Mouse (Mus musculus) testis, adult 2 months (tissue): ENCODE results near the gene BC025920. TPM values are rescaled to one million over a fixed set of nuclear protein-coding genes. Genes with fewer than 3 reads are reported as not detected.
"Not testable (repeated sequence)": the region's sequence is repeated elsewhere in the genome, so short reads cannot be mapped to it uniquely, and the experiment has no call there.

Experiments
- H3K27ac ChIP-seq: fragments of 200-500 bp; 2 replicates; pipeline ENCODE4 v1.5.1; 2012; ENCODE audit warnings: low read depth, low read length; ENCODE audit not compliant: control insufficient read depth, insufficient read depth
- H3K27me3 ChIP-seq: fragments of 200-500 bp; 2 replicates; pipeline ENCODE4 v1.6.1; 2012; ENCODE audit warnings: mild to moderate bottlenecking, low read length, moderate library complexity; ENCODE audit not compliant: control insufficient read depth, insufficient read depth
- H3K36me3 ChIP-seq: fragments of 200-500 bp; 2 replicates; pipeline ENCODE4 v1.6.1; 2012; ENCODE audit warnings: mild to moderate bottlenecking, low read length; ENCODE audit not compliant: control insufficient read depth, insufficient read depth
- H3K4me1 ChIP-seq: fragments of 200-500 bp; 2 replicates; pipeline ENCODE4 v1.6.1; 2012; ENCODE audit warnings: low read length; ENCODE audit not compliant: control insufficient read depth, insufficient read depth
- H3K4me3 ChIP-seq: fragments of 200-500 bp; 2 replicates; pipeline ENCODE4 v1.5.1; 2012; ENCODE audit warnings: low read depth, mild to moderate bottlenecking, low read length, moderate library complexity, mixed read lengths; ENCODE audit not compliant: control insufficient read depth
- CTCF ChIP-seq: fragments of 200-500 bp; IDR thresholded peaks from 2 replicates; pipeline ENCODE4 v1.5.1; 2012; ENCODE audit warnings: low read depth, mild to moderate bottlenecking, inconsistent platforms, low read length, moderate library complexity; ENCODE audit not compliant: control insufficient read depth, insufficient read depth, insufficient replicate concordance
- POLR2A ChIP-seq: fragments of 200-500 bp; IDR thresholded peaks from 2 replicates; pipeline ENCODE4 v1.6.1; 2012; ENCODE audit warnings: low read depth, mild to moderate bottlenecking, inconsistent platforms, low read length, moderate library complexity; ENCODE audit not compliant: control insufficient read depth
- polyA plus RNA-seq: library from polyadenylated mRNA; depleted of rRNA; stranded (reverse); fragments of >200 nt; gene quantifications from 2 replicates; pipeline ENCODE4 v1.2.3, GENCODE M21; 2012; rRNA removed

The BC025920 gene
- polyA plus RNA-seq, 1 experiment, result 0.68 TPM

- H3K27me3 ChIP-seq, result no peaks in the 10 kb centered on the region
- no peak overlapping the region for H3K4me3 ChIP-seq
- H3K36me3 ChIP-seq, result no peaks in the 10 kb centered on the region
- TF ChIP-seq CTCF (no peak), POLR2A (no peak)
- H3K27ac ChIP-seq, result no peak overlapping the region
- peaks cover 24% of the 10 kb centered on the region for H3K4me1 ChIP-seq
These were observed 38.1 kb downstream of the BC025920 start for GRCm38 (mm10) chr10:81644162-81644561.

- Histone ChIP-seq H3K4me3 (no peak overlapping the region), H3K27ac (no peak overlapping the region)
- TF ChIP-seq POLR2A, result no peak
- no peak for TF ChIP-seq CTCF
These were observed 38.6 kb downstream of the BC025920 start for GRCm38 (mm10) chr10:81644716-81645115.

GRCm38 (mm10) chr10:81645391-81645790, 39.3 kb downstream of the BC025920 start:
- TF ChIP-seq POLR2A, result no peak
- TF ChIP-seq CTCF, result no peak
- H3K4me3 ChIP-seq, result no peak overlapping the region
- H3K36me3 ChIP-seq, result no peaks in the 10 kb centered on the region

More at GRCm38 (mm10) chr10:81644716-81645115, 38.6 kb downstream of the BC025920 start:
- Histone ChIP-seq H3K27me3 (no peaks in the 10 kb centered on the region), H3K36me3 (no peaks in the 10 kb centered on the region), H3K4me1 (peaks cover 24% of the 10 kb centered on the region)

GRCm38 (mm10) chr10:81646015-81646555, 40.0 kb downstream of the BC025920 start:
- Histone ChIP-seq H3K4me3 (no peak overlapping the region), H3K4me1 (peaks cover 24% of the 10 kb centered on the region), H3K27me3 (no peaks in the 10 kb centered on the region), H3K27ac (no peak overlapping the region), H3K36me3 (no peaks in the 10 kb centered on the region)
- TF ChIP-seq CTCF, result no peak
- TF ChIP-seq POLR2A, result no peak

More at GRCm38 (mm10) chr10:81645391-81645790, 39.3 kb downstream of the BC025920 start:
- Histone ChIP-seq H3K27ac (no peak overlapping the region), H3K4me1 (peaks cover 24% of the 10 kb centered on the region), H3K27me3 (no peaks in the 10 kb centered on the region)

- not testable (repeated sequence) for H3K4me1 ChIP-seq, H3K27me3 ChIP-seq, H3K36me3 ChIP-seq
- Histone ChIP-seq H3K27ac (0 out of 2 replicates have a peak within 1 kb of the TSS, but pooled peaks have one; percentile 56), H3K4me3 (peak within 1 kb of the TSS; percentile 84)
- peak; percentile 38; the same call in 1 of the 2 replicates for TF ChIP-seq POLR2A
These were observed 43.0 kb downstream of the BC025920 start, which contains the start of gene Gm10778 for GRCm38 (mm10) chr10:81648803-81649775. Gene Gm10778 (plus strand): TSS chr10:81649059.

- Histone ChIP-seq H3K36me3 (no peaks in the 10 kb centered on the region), H3K27me3 (no peaks in the 10 kb centered on the region), H3K4me1 (no peaks in the 10 kb centered on the region), H3K27ac (no peak overlapping the region), H3K4me3 (no peak overlapping the region)
- TF ChIP-seq POLR2A (no peak), CTCF (no peak)
These were observed 49.1 kb downstream of the BC025920 start for GRCm38 (mm10) chr10:81655178-81655577.

- no peak overlapping the region for H3K27ac ChIP-seq
- no peaks in the 10 kb centered on the region for H3K36me3 ChIP-seq
- no peak for TF ChIP-seq POLR2A
- no peak for TF ChIP-seq CTCF
- H3K27me3 ChIP-seq, result no peaks in the 10 kb centered on the region
- H3K4me3 ChIP-seq, result no peak overlapping the region
- H3K4me1 ChIP-seq, result no peaks in the 10 kb centered on the region
These were observed 50.1 kb downstream of the BC025920 start for GRCm38 (mm10) chr10:81656174-81656573.

Other genes with a start within 250 kb of the BC025920 start
- 33.1 and 39.7 TPM in 2 replicates for gene Mfsd12, start 248.8 kb upstream of the BC025920 start, polyA plus RNA-seq
- 273 and 296 TPM in 2 replicates for gene 4930404N11Rik, start 240.5 kb upstream of the BC025920 start, polyA plus RNA-seq
- 161 and 178 TPM in 2 replicates for gene Fzr1, start 227.8 kb upstream of the BC025920 start, polyA plus RNA-seq
- 38.5 and 46.3 TPM in 2 replicates for gene Dohh, start 221.8 kb upstream of the BC025920 start, polyA plus RNA-seq
- gene Gm48551, start 221.8 kb upstream of the BC025920 start, polyA plus RNA-seq, result 1.2 and 1.6 TPM in 2 replicates
- gene Gm48552, start 217.3 kb upstream of the BC025920 start, polyA plus RNA-seq, result 0.65 TPM in 1 of 2 replicates, not detected in the other
- gene Smim24, start 213.2 kb upstream of the BC025920 start, polyA plus RNA-seq, result 3,568 and 3,612 TPM in 2 replicates
- gene Nfic, start 150.6 kb upstream of the BC025920 start, polyA plus RNA-seq, result 9.8 and 9.9 TPM in 2 replicates
- 147 and 163 TPM in 2 replicates for gene Celf5, start 123.6 kb upstream of the BC025920 start, polyA plus RNA-seq
- 70.4 and 71.3 TPM in 2 replicates for gene Ncln, start 109.9 kb upstream of the BC025920 start, polyA plus RNA-seq
- gene S1pr4, start 106.1 kb upstream of the BC025920 start, polyA plus RNA-seq, result 0.04 and 0.13 TPM in 2 replicates
- 1.0 and 1.2 TPM in 2 replicates for gene Gna15, start 82.0 kb upstream of the BC025920 start, polyA plus RNA-seq
- 26.3 and 28.9 TPM in 2 replicates for gene Gna11, start 61.1 kb upstream of the BC025920 start, polyA plus RNA-seq
- 154 and 172 TPM in 2 replicates for gene Aes, start 46.8 kb upstream of the BC025920 start, polyA plus RNA-seq
- 19.0 and 22.1 TPM in 2 replicates for gene Tle2, start 31.7 kb upstream of the BC025920 start, polyA plus RNA-seq
- gene Tle6, start 5.2 kb upstream of the BC025920 start, polyA plus RNA-seq, result 16.5 and 16.9 TPM in 2 replicates
- gene Sirt6, start 21.5 kb downstream of the BC025920 start, polyA plus RNA-seq, result 6.7 and 7.2 TPM in 2 replicates
- 17.3 and 20.4 TPM in 2 replicates for gene Ankrd24, start 22.3 kb downstream of the BC025920 start, polyA plus RNA-seq
- gene Gm10778, start 42.8 kb downstream of the BC025920 start, polyA plus RNA-seq, result 0.34 and 0.48 TPM in 2 replicates
- 0.79 and 1.9 TPM in 2 replicates for gene Zfp433, start 98.6 kb downstream of the BC025920 start, polyA plus RNA-seq
- 0.91 and 1.2 TPM in 2 replicates for gene Gm3055, start 164.9 kb downstream of the BC025920 start, polyA plus RNA-seq
- gene Gm4767, start 205.9 kb downstream of the BC025920 start, polyA plus RNA-seq, result 0.11 TPM in 1 of 2 replicates, not detected in the other